Mouse (Mus musculus) bone marrow, adult 2 months (tissue): Measurements from ENCODE around the gene Bpifa2. TPM values are rescaled to one million over a fixed set of nuclear protein-coding genes. Genes with fewer than 3 reads are reported as not detected.
"Not testable (repeated sequence)": the region's sequence is repeated elsewhere in the genome, so short reads cannot be mapped to it uniquely, and the experiment has no call there.

Experiments
- H3K27ac ChIP-seq: fragments of 200-500 bp; 2 replicates; pipeline ENCODE4 v1.5.1; 2012; ENCODE audit warnings: low read depth, mild to moderate bottlenecking, control low read depth, inconsistent platforms, low read length; ENCODE audit not compliant: control insufficient read depth, poor library complexity, insufficient read depth
- H3K4me1 ChIP-seq: fragments of 200-500 bp; 2 replicates; pipeline ENCODE4 v1.6.1; 2011; ENCODE audit warnings: low read length; ENCODE audit not compliant: control insufficient read depth, insufficient read depth
- H3K4me3 ChIP-seq: fragments of 200-500 bp; replicated peaks from 2 replicates; pipeline ENCODE3; 2011; ENCODE audit warnings: mild to moderate bottlenecking, low read depth, low read length, control low read depth; ENCODE audit not compliant: control insufficient read depth
- CTCF ChIP-seq: fragments of 200-500 bp; IDR thresholded peaks from 2 replicates; pipeline ENCODE4 v1.5.1; 2011; ENCODE audit warnings: low read length, control low read depth; ENCODE audit not compliant: control insufficient read depth, insufficient read depth
- POLR2A ChIP-seq: fragments of 200-500 bp; IDR thresholded peaks from 2 replicates; pipeline ENCODE4 v1.6.1; 2011; ENCODE audit warnings: low read depth, mild to moderate bottlenecking, control low read depth, low read length, borderline replicate concordance; ENCODE audit not compliant: control insufficient read depth
- WGBS: fragments of 180-500 bp; shearing (Covaris S2); methylation state at CpG from one replicate; pipeline ENCODE4 v1.1.7; 2018; 5-methylcytosine and 5-hydroxymethylcytosine counted together
- polyA plus RNA-seq: library from polyadenylated mRNA; stranded (reverse); fragments of >200 nt; gene quantifications from 2 replicates; pipeline ENCODE4 v1.2.4, GENCODE M21; 2011; ENCODE audit warnings: low replicate concordance; ENCODE audit not compliant: missing spikeins, insufficient read depth, insufficient read length

Gene Bpifa2
- polyA plus RNA-seq, 1 experiment: not detected

DNA sequence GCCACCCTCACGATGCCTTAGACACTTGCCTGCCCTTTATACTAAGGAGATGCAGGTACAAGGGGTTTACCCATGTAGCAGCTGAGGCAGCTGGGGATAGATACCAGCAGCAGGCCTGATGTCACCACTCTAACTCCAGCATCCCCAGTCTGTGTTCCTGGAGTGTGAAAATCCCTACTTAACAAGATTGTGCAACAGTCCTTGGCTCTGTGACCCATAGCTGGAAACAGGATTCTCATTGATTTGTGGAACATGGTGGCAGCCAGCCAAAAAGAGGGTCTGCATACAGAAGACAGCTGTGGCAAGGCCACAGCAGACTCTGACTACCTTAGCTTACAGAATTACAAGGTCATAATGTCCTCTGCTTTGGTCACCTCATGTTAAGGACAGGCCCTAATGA is 3.0 kb upstream of the Bpifa2 start:
- 63% methylated on average over 1 of the region's 1 CpGs for WGBS
- Histone ChIP-seq H3K4me3 (no peak overlapping the region), H3K4me1 (no peaks in the 10 kb centered on the region), H3K27ac (no peak overlapping the region)
- no peak for TF ChIP-seq CTCF
- no peak for TF ChIP-seq POLR2A

DNA sequence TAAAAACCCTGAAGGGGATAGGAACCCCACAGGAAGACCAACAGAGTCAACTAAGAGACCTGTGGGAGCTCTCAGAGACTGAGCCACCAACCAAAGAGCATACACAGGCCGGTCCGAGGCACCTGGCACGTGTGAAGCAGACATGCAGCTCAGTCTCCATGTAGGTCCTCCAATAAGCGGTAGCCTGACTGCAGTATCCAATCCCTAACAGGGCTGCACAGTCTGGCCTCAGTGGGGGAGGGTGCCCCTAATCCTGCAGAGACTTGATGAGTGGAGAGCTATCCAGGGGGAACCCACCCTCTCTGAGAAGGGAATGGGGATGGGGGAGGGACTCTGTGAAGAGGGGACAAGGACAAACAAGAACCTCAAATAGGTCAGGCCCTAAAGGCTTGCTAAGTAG is 2.3 kb upstream of the Bpifa2 start:
- TF ChIP-seq POLR2A (no peak), CTCF (no peak)
- Histone ChIP-seq H3K27ac (no peak overlapping the region), H3K4me3 (no peak overlapping the region), H3K4me1 (no peaks in the 10 kb centered on the region)
- 92% methylated on average over 4 of the region's 4 CpGs for WGBS

GRCm38 (mm10) chr2:154006331-154006730 is 1.7 kb upstream of the Bpifa2 start:
- Histone ChIP-seq H3K4me1 (no peaks in the 10 kb centered on the region), H3K4me3 (no peak overlapping the region), H3K27ac (no peak overlapping the region)
- WGBS: 77% methylated on average over 2 of the region's 2 CpGs
- TF ChIP-seq POLR2A (no peak), CTCF (no peak)

- Histone ChIP-seq H3K27ac (no peak overlapping the region), H3K4me1 (no peaks in the 10 kb centered on the region), H3K4me3 (no peak overlapping the region)
- TF ChIP-seq CTCF (no peak), POLR2A (no peak)
- WGBS: 58% methylated on average over 1 of the region's 1 CpGs
Measured at GRCm38 (mm10) chr2:154007381-154007780, 684 bp upstream of the Bpifa2 start.

DNA sequence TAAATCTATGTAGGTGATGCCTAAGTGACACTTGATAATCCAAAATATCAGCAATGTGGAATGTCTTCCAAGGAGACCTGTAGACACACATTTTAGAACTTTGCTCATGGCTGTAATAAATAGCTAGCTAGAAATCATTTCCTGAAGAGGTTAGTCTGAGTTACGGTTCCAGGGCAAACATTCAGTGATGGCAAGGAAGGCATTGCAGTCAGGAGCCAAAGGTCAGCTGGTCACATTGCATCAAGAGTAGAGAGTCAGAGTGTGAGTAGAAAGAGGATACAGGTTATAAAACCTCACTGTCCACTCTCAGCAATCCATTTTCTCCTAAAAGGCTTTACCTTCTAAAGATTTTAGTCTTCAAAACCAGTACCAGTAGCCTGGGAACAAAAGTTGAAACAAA is 9.9 kb downstream of the Bpifa2 start:
- WGBS: 87% methylated on average over 1 of the region's 1 CpGs
- H3K27ac ChIP-seq: no peak overlapping the region
- no peak for TF ChIP-seq POLR2A
- H3K4me1 ChIP-seq: no peaks in the 10 kb centered on the region
- H3K4me3 ChIP-seq: no peak overlapping the region

DNA sequence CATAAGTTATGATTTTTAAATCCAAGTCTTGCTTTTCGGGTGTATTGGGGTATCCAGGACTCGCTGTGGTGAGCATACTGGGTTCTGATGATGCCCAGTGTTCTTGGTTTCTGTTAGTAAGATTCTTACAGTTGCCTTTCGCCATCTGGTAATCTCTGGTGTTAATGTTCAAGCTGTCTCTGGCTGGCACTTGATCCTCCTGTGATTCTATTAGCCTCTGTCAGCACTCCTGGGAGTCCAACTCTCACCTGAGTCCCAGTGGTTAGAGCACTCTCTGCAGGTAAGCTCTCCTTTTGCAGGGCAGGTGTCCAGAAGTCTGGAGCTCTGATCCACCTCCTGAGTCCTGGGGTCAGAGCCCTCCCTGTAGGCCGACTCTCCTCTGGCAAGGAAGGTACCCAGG is 16.6 kb downstream of the Bpifa2 start:
- H3K4me3 ChIP-seq, H3K27ac ChIP-seq, H3K4me1 ChIP-seq: not testable (repeated sequence)
- WGBS: 73% methylated on average over 4 of the region's 4 CpGs

GRCm38 (mm10) chr2:154038932-154039331 is 30.9 kb downstream of the Bpifa2 start:
- H3K4me1 ChIP-seq: no peaks in the 10 kb centered on the region
- no peak overlapping the region for H3K4me3 ChIP-seq
- peak; percentile 35; the same call in 1 of the 2 replicates for TF ChIP-seq CTCF
- no peak for TF ChIP-seq POLR2A
- no peak overlapping the region for H3K27ac ChIP-seq
- WGBS: 41% methylated on average over 2 of the region's 2 CpGs

GRCm38 (mm10) chr2:154044743-154045142 is 36.7 kb downstream of the Bpifa2 start:
- no peaks in the 10 kb centered on the region for H3K4me1 ChIP-seq
- 23% methylated on average over 3 of the region's 3 CpGs for WGBS
- no peak overlapping the region for H3K27ac ChIP-seq
- no peak overlapping the region for H3K4me3 ChIP-seq
- TF ChIP-seq POLR2A (no peak), CTCF (no peak)

DNA sequence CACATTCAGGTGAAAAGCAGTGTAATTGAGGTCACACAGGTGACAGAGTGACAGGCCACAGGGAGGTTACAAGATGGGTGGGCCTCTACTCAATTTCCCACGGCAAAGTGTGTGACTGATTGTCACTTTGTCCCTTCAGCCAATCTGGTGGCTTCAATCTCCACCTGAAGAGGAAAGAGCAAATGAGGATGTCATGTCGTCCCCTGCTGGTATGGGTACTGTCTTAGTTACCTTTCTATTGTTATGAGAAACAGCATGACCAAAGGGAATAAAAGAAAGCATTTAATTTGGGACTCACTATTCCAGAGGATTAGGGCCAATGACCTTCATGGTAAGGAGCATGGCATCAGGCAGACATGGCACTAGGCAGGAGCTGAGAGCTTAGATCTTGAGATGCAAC is 50.6 kb downstream of the Bpifa2 start:
- Histone ChIP-seq H3K4me1 (no peaks in the 10 kb centered on the region), H3K4me3 (no peak overlapping the region), H3K27ac (no peak overlapping the region)
- TF ChIP-seq CTCF (no peak), POLR2A (no peak)
- 52% methylated on average over 2 of the region's 2 CpGs for WGBS

Other genes starting within 250 kb of the Bpifa2 start
- 1.4 TPM in 1 of 2 replicates, not detected in the other for gene Efcab8, start 228.3 kb upstream of the Bpifa2 start, polyA plus RNA-seq
- not detected in 2 replicates for gene Sun5, start 137.2 kb upstream of the Bpifa2 start, polyA plus RNA-seq
- gene Bpifb2, start 133.2 kb upstream of the Bpifa2 start, polyA plus RNA-seq: not detected in 2 replicates
- gene Bpifb6, start 107.9 kb upstream of the Bpifa2 start, polyA plus RNA-seq: not detected in 2 replicates
- gene Bpifb3, start 90.0 kb upstream of the Bpifa2 start, polyA plus RNA-seq: not detected in 2 replicates
- gene Bpifb4, start 70.1 kb upstream of the Bpifa2 start, polyA plus RNA-seq: not detected in 2 replicates
- not detected in 2 replicates for gene Bpifa6, start 33.3 kb upstream of the Bpifa2 start, polyA plus RNA-seq
- not detected in 2 replicates for gene Bpifa3, start 122.1 kb downstream of the Bpifa2 start, polyA plus RNA-seq
- not detected in 2 replicates for gene Bpifa1, start 134.6 kb downstream of the Bpifa2 start, polyA plus RNA-seq
- not detected in 2 replicates for gene Bpifa5, start 154.3 kb downstream of the Bpifa2 start, polyA plus RNA-seq
- gene Bpifb1, start 182.6 kb downstream of the Bpifa2 start, polyA plus RNA-seq: not detected in 2 replicates
- gene Bpifb5, start 215.5 kb downstream of the Bpifa2 start, polyA plus RNA-seq: 0.79 and 2.1 TPM in 2 replicates
- gene Bpifb9a, start 249.6 kb downstream of the Bpifa2 start, polyA plus RNA-seq: not detected in 2 replicates